In genomic region chr10:45925746-45926145, GRCm38 (mm10) we compare ENCODE assay signal across 19 mouse cellular contexts.
"Had no signal": no experiment of that assay in that cellular context is flagged by ENCODE, and none has a peak within 500 bp of the region (broad histone marks: within the 10 kb centered on the region; RNA-seq: fewer than 3 reads in every experiment).

No protein-coding gene starts in this region.

- DNase-seq: kidney, postnatal 25 days; layer of hippocampus, adult 9-11 months; liver, postnatal 0 days; lung, embryonic 14.5 days; right cerebral cortex, postnatal 4 days; thymus, adult 2 months; thymus, postnatal 14 days; thymus, postnatal 4 days had no signal

- H3K27ac ChIP-seq: kidney, postnatal 0 days; layer of hippocampus, adult 2 months; limb, embryonic 10.5 days; limb, embryonic 13.5 days; liver, embryonic 14.5 days; macrophage; midbrain, embryonic 12.5 days; midbrain, embryonic 15.5 days; stomach, postnatal 0 days had no signal

- ATAC-seq: liver, postnatal 0 days; lung, postnatal 0 days; midbrain, embryonic 15.5 days had no signal

- H3K27me3 ChIP-seq: limb, embryonic 13.5 days; midbrain, embryonic 12.5 days; midbrain, embryonic 15.5 days had no signal

- H3K36me3 ChIP-seq: limb, embryonic 10.5 days; limb, embryonic 13.5 days; midbrain, embryonic 12.5 days; midbrain, embryonic 15.5 days had no signal

- H3K9ac ChIP-seq: limb, embryonic 13.5 days; liver, embryonic 14.5 days; liver, postnatal 0 days; lung, embryonic 14.5 days; midbrain, embryonic 12.5 days; midbrain, embryonic 15.5 days had no signal

- H3K9me3 ChIP-seq: limb, embryonic 10.5 days; limb, embryonic 13.5 days; midbrain, embryonic 12.5 days; midbrain, embryonic 15.5 days had no signal

- H3K4me2 ChIP-seq: limb, embryonic 13.5 days; liver, embryonic 11.5 days; lung, embryonic 14.5 days; midbrain, embryonic 12.5 days; midbrain, embryonic 15.5 days had no signal

- H3K4me1 ChIP-seq: limb, embryonic 10.5 days; limb, embryonic 13.5 days; midbrain, embryonic 12.5 days; midbrain, embryonic 15.5 days had no signal

- H3K4me3 ChIP-seq: layer of hippocampus, adult 2 months; limb, embryonic 10.5 days; limb, embryonic 13.5 days; midbrain, embryonic 12.5 days; midbrain, embryonic 15.5 days had no signal
